Mouse (Mus musculus) liver, embryonic 15.5 days (tissue): ENCODE measurements around the gene Ces2e. TPM values are rescaled to one million over a fixed set of nuclear protein-coding genes. Genes with fewer than 3 reads are reported as not detected.

Experiments
- ATAC-seq: fragments of 200-750 bp; cut with Nextera tagmentation; 2 replicates; pipeline ENCODE4 v1.8.0; 2017; ENCODE audit warnings: moderate number of reproducible peaks, mild to moderate bottlenecking, moderate library complexity; ENCODE audit not compliant: insufficient read depth
- H3K27ac ChIP-seq: fragments of 300-500 bp; sonication (generic); replicated peaks from 2 replicates; pipeline ENCODE4 v1.5.1; 2015; ENCODE audit warnings: mild to moderate bottlenecking, inconsistent platforms
- H3K27me3 ChIP-seq: fragments of 300-500 bp; sonication (generic); 2 replicates; pipeline ENCODE4 v1.6.1; 2015; ENCODE audit warnings: mild to moderate bottlenecking, inconsistent platforms
- H3K36me3 ChIP-seq: fragments of 300-500 bp; sonication (generic); replicated peaks from 2 replicates; pipeline ENCODE4 v1.6.1; 2015; ENCODE audit warnings: moderate library complexity, mild to moderate bottlenecking, inconsistent platforms
- H3K4me1 ChIP-seq: fragments of 300-500 bp; sonication (generic); replicated peaks from 2 replicates; pipeline ENCODE4 v1.6.1; 2015; ENCODE audit warnings: inconsistent platforms
- H3K4me2 ChIP-seq: fragments of 300-500 bp; sonication (generic); 2 replicates; pipeline ENCODE4 v1.6.1; 2015; ENCODE audit warnings: moderate library complexity, mild to moderate bottlenecking, inconsistent platforms
- H3K4me3 ChIP-seq: fragments of 300-500 bp; sonication (generic); replicated peaks from 2 replicates; pipeline ENCODE4 v1.5.1; 2015; ENCODE audit warnings: mild to moderate bottlenecking, inconsistent platforms
- H3K9ac ChIP-seq: fragments of 300-500 bp; sonication (generic); 2 replicates; pipeline ENCODE4 v1.6.1; 2015; ENCODE audit warnings: moderate library complexity, mild to moderate bottlenecking, inconsistent platforms
- H3K9me3 ChIP-seq: fragments of 300-500 bp; sonication (generic); replicated peaks from 2 replicates; pipeline ENCODE4 v1.6.1; 2016; ENCODE audit warnings: inconsistent platforms
- WGBS: fragments of 180-500 bp; shearing (Covaris S2); methylation state at CpG from one replicate; pipeline ENCODE4 v1.1.7; 2015; ENCODE audit warnings: mixed read lengths; ENCODE audit not compliant: insufficient replicate concordance; 5-methylcytosine and 5-hydroxymethylcytosine counted together
- polyA plus RNA-seq: library from polyadenylated mRNA; unstranded; fragments of >200 nt; fragmentation: Nextera tagmentation; extraction: Ambion mirVana; gene quantifications from 2 replicates; pipeline ENCODE4 v1.2.1, GENCODE M21; 2015

Ces2e gene
- polyA plus RNA-seq, 1 experiment from 2014 or later = 2.3 TPM

GRCm38 (mm10) chr8:104962229-104962901, 36.3 kb downstream of the Ces2e start:
- H3K9ac ChIP-seq = peak overlapping the region; percentile 67
- H3K4me2 ChIP-seq = peak overlapping the region; percentile 63
- H3K9me3 ChIP-seq = no peaks in the 10 kb centered on the region
- H3K4me3 ChIP-seq = peak overlapping the region; percentile 66
- H3K27me3 ChIP-seq = no peaks in the 10 kb centered on the region
- 27% methylated on average over 8 of the region's 8 CpGs for WGBS
- H3K4me1 ChIP-seq = peaks cover 32% of the 10 kb centered on the region
- H3K36me3 ChIP-seq = peaks cover 36% of the 10 kb centered on the region
- peak; percentile 97 for ATAC-seq
- H3K27ac ChIP-seq = peak overlapping the region; percentile 91

- whole genome bisulfite sequencing = 60% methylated on average over 4 of the region's 4 CpGs
- no peak for ATAC-seq
- Histone ChIP-seq H3K36me3 (peaks cover 46% of the 10 kb centered on the region), H3K9ac (peak overlapping the region; percentile 67), H3K9me3 (no peaks in the 10 kb centered on the region), H3K4me1 (peaks cover 32% of the 10 kb centered on the region), H3K27ac (peak overlapping the region; percentile 91), H3K4me2 (peak overlapping the region; percentile 63), H3K27me3 (no peaks in the 10 kb centered on the region), H3K4me3 (peak overlapping the region; percentile 66)
Measured at GRCm38 (mm10) chr8:104963375-104963894, 37.4 kb downstream of the Ces2e start.

- Histone ChIP-seq H3K36me3 (no peaks in the 10 kb centered on the region), H3K9ac (no peak overlapping the region), H3K27ac (no peak overlapping the region), H3K4me2 (no peak overlapping the region), H3K4me3 (no peak overlapping the region), H3K27me3 (0 out of 2 replicates have a peak, but pooled peaks cover 4% of the 10 kb centered on the region), H3K4me1 (no peaks in the 10 kb centered on the region), H3K9me3 (no peaks in the 10 kb centered on the region)
- 73% methylated on average over 5 of the region's 5 CpGs for WGBS
- no peak for ATAC-seq
Measured at GRCm38 (mm10) chr8:104984126-104984525, 58.1 kb downstream of the Ces2e start.

Other genes with a start within 250 kb of the Ces2e start
- gene Ces2a, start 192.3 kb upstream of the Ces2e start, polyA plus RNA-seq = 22.7 and 28.4 TPM in 2 replicates
- gene Ces2b, start 94.7 kb upstream of the Ces2e start, polyA plus RNA-seq = 0.16 and 0.32 TPM in 2 replicates
- 0.21 and 0.29 TPM in 2 replicates for gene Ces2c, start 79.2 kb upstream of the Ces2e start, polyA plus RNA-seq
- gene Ces2f, start 21.1 kb downstream of the Ces2e start, polyA plus RNA-seq = not detected in 2 replicates
- 21.1 TPM in 2 replicates for gene Ces2g, start 35.5 kb downstream of the Ces2e start, polyA plus RNA-seq
- not detected in 2 replicates for gene Ces2h, start 74.6 kb downstream of the Ces2e start, polyA plus RNA-seq
- gene Ces3a, start 122.3 kb downstream of the Ces2e start, polyA plus RNA-seq = 0.58 and 0.97 TPM in 2 replicates
- not detected in 2 replicates for gene Ces3b, start 157.5 kb downstream of the Ces2e start, polyA plus RNA-seq
- not detected in 2 replicates for gene Ces4a, start 205.5 kb downstream of the Ces2e start, polyA plus RNA-seq
- gene Cbfb, start 244.4 kb downstream of the Ces2e start, polyA plus RNA-seq = 6.5 and 7.0 TPM in 2 replicates